Mouse (Mus musculus) kidney, embryonic 14.5 days (tissue): ENCODE measurements around the gene Dnah1. TPM values are rescaled to one million over a fixed set of nuclear protein-coding genes. Genes with fewer than 3 reads are reported as not detected.

Source experiments
- ATAC-seq: fragments of 200-750 bp; cut with Nextera tagmentation; 2 replicates; pipeline ENCODE4 v1.8.0; 2017; ENCODE audit warnings: moderate number of reproducible peaks, mild to moderate bottlenecking, moderate TSS enrichment, moderate library complexity; ENCODE audit not compliant: low FRiP score, low TSS enrichment
- H3K27ac ChIP-seq: fragments of 300-500 bp; sonication (generic); 2 replicates; pipeline ENCODE4 v1.5.1; 2014; ENCODE audit warnings: low read depth, mild to moderate bottlenecking, low read length, moderate library complexity, mixed read lengths
- H3K27me3 ChIP-seq: fragments of 300-500 bp; sonication (generic); 2 replicates; pipeline ENCODE4 v1.6.1; 2014; ENCODE audit warnings: mild to moderate bottlenecking, low read length; ENCODE audit not compliant: control insufficient read depth, insufficient read depth
- H3K36me3 ChIP-seq: fragments of 300-500 bp; sonication (generic); 2 replicates; pipeline ENCODE4 v1.6.1; 2014; ENCODE audit warnings: low read length, mixed read lengths; ENCODE audit not compliant: control insufficient read depth, insufficient read depth
- H3K4me1 ChIP-seq: fragments of 300-500 bp; sonication (generic); 2 replicates; pipeline ENCODE4 v1.6.1; 2014; ENCODE audit warnings: low read length, mixed read lengths; ENCODE audit not compliant: control insufficient read depth, insufficient read depth
- H3K4me2 ChIP-seq: fragments of 300-500 bp; sonication (generic); replicated peaks from 2 replicates; pipeline ENCODE4 v1.6.1; 2014; ENCODE audit warnings: low read depth, mild to moderate bottlenecking, low read length
- H3K4me3 ChIP-seq: fragments of 300-500 bp; sonication (generic); 2 replicates; pipeline ENCODE4 v1.5.1; 2014; ENCODE audit warnings: mild to moderate bottlenecking, low read length
- H3K9ac ChIP-seq: fragments of 300-500 bp; sonication (generic); 2 replicates; pipeline ENCODE4 v1.6.1; 2014; ENCODE audit warnings: low read depth, mild to moderate bottlenecking, low read length, moderate library complexity
- H3K9me3 ChIP-seq: fragments of 300-500 bp; sonication (generic); 2 replicates; pipeline ENCODE4 v1.6.1; 2016; ENCODE audit warnings: low read length; ENCODE audit not compliant: control insufficient read depth
- WGBS: fragments of 180-500 bp; shearing (Covaris S2); extraction: QIAGEN DNeasy Blood & Tissue Kit; methylation state at CpG from one replicate; pipeline ENCODE4 v1.1.7; 2014; 5-methylcytosine and 5-hydroxymethylcytosine counted together
- polyA plus RNA-seq: library from polyadenylated mRNA; unstranded; fragments of >200 nt; fragmentation: Nextera tagmentation; extraction: Ambion mirVana; gene quantifications from 2 replicates; pipeline ENCODE4 v1.2.1, GENCODE M21; 2014

Dnah1 gene
- polyA plus RNA-seq, 1 experiment from 2014 or later = 9.0 TPM

GRCm38 (mm10) chr14:31337406-31337805, 13.7 kb upstream of the Dnah1 start:
- WGBS = 39% methylated on average over 7 of the region's 7 CpGs
- Histone ChIP-seq H3K4me2 (peak overlapping the region; percentile 36), H3K9me3 (no peaks in the 10 kb centered on the region), H3K27ac (no peak overlapping the region), H3K27me3 (no peaks in the 10 kb centered on the region), H3K36me3 (peaks cover 15% of the 10 kb centered on the region; the same call in 1 of the 2 replicates), H3K4me3 (peak overlapping the region; percentile 79), H3K9ac (peak overlapping the region; percentile 86; the same call in 1 of the 2 replicates), H3K4me1 (peaks cover 7% of the 10 kb centered on the region; the same call in 1 of the 2 replicates)
- ATAC-seq = no peak

GRCm38 (mm10) chr14:31336369-31337155, 12.9 kb upstream of the Dnah1 start, which contains the start of gene Capn7:
Gene Capn7, plus strand, starts transcription at chr14:31336638.
- WGBS = under 1% methylated on average over 65 of the region's 78 CpGs
- no peaks in the 10 kb centered on the region for H3K9me3 ChIP-seq
- peak within 1 kb of the TSS; percentile 95 for H3K27ac ChIP-seq
- peak within 1 kb of the TSS; percentile 52 for H3K4me2 ChIP-seq
- no peaks in the 10 kb centered on the region for H3K27me3 ChIP-seq
- H3K36me3 ChIP-seq = peaks cover 13% of the 10 kb centered on the region; the same call in 1 of the 2 replicates
- peak within 1 kb of the TSS; percentile 86 for H3K9ac ChIP-seq
- peak within 1 kb of the TSS; percentile 79 for H3K4me3 ChIP-seq
- peaks cover 7% of the 10 kb centered on the region; the same call in 1 of the 2 replicates for H3K4me1 ChIP-seq
- ATAC-seq = peak; percentile 98

DNA sequence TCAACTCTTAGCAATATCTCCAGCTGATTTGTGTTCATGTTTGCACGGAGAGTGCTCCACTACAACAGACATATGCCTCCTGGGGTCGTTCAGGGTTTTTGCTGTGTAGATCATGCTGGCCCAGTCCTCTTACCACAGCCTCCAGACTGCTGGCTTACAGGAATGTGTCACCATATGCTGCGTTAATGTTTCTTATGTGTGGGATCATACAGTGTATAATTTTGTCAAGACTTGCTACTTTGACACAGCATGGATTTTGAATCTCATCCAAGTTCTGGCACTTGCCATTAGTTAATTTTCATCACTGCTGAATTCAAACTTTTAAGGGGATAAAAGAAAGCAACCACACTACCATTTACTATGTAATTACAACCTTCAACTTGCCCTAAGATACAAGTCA, 12.1 kb upstream of the Dnah1 start:
- Histone ChIP-seq H3K27ac (no peak overlapping the region), H3K36me3 (peaks cover 8% of the 10 kb centered on the region; the same call in 1 of the 2 replicates), H3K9ac (no peak overlapping the region), H3K27me3 (0 out of 2 replicates have a peak, but pooled peaks cover 1% of the 10 kb centered on the region), H3K9me3 (no peaks in the 10 kb centered on the region), H3K4me2 (peak overlapping the region; percentile 52), H3K4me1 (peaks cover 7% of the 10 kb centered on the region; the same call in 1 of the 2 replicates), H3K4me3 (peak overlapping the region; percentile 79)
- 61% methylated on average over 3 of the region's 3 CpGs for WGBS
- no peak for ATAC-seq

DNA sequence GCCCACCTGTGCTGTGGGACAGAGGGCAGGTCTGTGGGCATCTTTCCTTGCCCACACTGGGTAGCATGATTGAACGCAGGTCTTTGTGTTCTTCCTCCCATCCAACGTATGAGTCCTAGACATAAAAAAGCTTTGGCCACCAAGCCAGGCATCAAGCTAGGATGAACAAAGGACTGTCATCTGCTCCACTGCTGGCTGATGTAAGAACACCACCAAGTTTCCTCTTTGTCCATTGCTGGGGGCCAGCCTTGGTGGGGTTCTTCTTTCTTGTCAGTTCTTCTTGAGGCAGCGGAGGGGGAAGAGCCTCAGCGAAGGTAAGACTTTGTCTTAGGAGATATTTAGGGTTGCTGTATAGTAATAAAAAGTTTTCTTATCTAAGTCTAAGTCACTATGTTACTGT, 7.3 kb upstream of the Dnah1 start:
- Histone ChIP-seq H3K4me3 (no peak overlapping the region), H3K4me2 (no peak overlapping the region), H3K9me3 (no peaks in the 10 kb centered on the region), H3K27me3 (0 out of 2 replicates have a peak, but pooled peaks cover 4% of the 10 kb centered on the region), H3K36me3 (no peaks in the 10 kb centered on the region), H3K4me1 (no peaks in the 10 kb centered on the region), H3K9ac (no peak overlapping the region), H3K27ac (no peak overlapping the region)
- WGBS = 73% methylated on average over 4 of the region's 4 CpGs
- no peak for ATAC-seq

DNA sequence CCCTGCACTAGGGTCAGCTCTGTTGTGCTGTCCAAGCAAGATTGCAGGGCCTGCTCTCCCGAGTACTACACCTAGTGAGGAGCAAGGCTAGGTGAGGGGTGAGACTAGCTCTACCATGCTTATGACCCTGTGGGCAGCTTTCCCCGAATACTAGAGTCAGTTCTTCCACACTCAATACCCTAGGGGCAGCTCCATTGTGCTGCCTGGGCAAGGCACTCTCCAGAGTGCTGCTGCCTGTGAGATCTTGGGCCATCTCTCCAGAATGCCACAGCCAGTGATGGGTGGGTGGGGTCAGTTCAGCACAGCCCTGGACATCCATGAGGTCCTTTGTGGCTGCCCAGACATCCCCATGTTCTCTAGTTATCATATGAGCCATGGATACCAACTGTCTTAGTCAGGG, 6.0 kb upstream of the Dnah1 start:
- H3K9me3 ChIP-seq = no peaks in the 10 kb centered on the region
- no peak overlapping the region for H3K27ac ChIP-seq
- H3K4me1 ChIP-seq = no peaks in the 10 kb centered on the region
- no peak for ATAC-seq
- no peaks in the 10 kb centered on the region for H3K36me3 ChIP-seq
- no peak overlapping the region for H3K4me2 ChIP-seq
- no peak overlapping the region for H3K9ac ChIP-seq
- WGBS = 46% methylated on average over 2 of the region's 2 CpGs
- no peak overlapping the region for H3K4me3 ChIP-seq
- 0 out of 2 replicates have a peak, but pooled peaks cover 4% of the 10 kb centered on the region for H3K27me3 ChIP-seq

DNA sequence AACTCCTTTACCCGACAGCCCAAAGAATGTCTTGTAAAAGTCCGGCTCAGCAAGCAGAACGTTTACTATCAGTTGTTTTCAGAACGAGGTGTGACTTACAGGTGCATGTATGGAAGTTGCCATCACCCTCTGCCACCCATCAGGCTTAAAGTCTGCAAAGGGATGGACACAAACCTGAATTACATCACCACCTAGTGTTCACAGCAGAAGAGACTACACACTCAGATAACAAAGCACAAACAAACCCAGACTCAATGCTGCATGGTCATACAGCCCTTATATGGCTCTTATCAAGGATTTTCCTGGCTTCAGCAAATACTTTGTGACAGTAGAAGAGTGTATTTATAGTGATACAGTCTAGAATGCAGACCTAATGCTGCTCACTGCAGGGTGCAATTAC, 4.0 kb upstream of the Dnah1 start:
- no peak overlapping the region for H3K27ac ChIP-seq
- no peak for ATAC-seq
- no peak overlapping the region for H3K4me3 ChIP-seq
- H3K36me3 ChIP-seq = no peaks in the 10 kb centered on the region
- H3K9me3 ChIP-seq = no peaks in the 10 kb centered on the region
- WGBS = 70% methylated on average over 4 of the region's 4 CpGs
- 0 out of 2 replicates have a peak, but pooled peaks cover 4% of the 10 kb centered on the region for H3K27me3 ChIP-seq
- peaks cover 9% of the 10 kb centered on the region for H3K4me1 ChIP-seq
- H3K4me2 ChIP-seq = no peak overlapping the region
- no peak overlapping the region for H3K9ac ChIP-seq

- Histone ChIP-seq H3K9ac (no peak overlapping the region), H3K9me3 (no peaks in the 10 kb centered on the region), H3K36me3 (no peaks in the 10 kb centered on the region), H3K4me2 (no peak overlapping the region), H3K4me1 (peaks cover 9% of the 10 kb centered on the region), H3K27ac (no peak overlapping the region), H3K27me3 (0 out of 2 replicates have a peak, but pooled peaks cover 4% of the 10 kb centered on the region), H3K4me3 (no peak overlapping the region)
- WGBS = 94% methylated on average over 1 of the region's 1 CpGs
- no peak for ATAC-seq
Observed at GRCm38 (mm10) chr14:31327196-31327595, 3.5 kb upstream of the Dnah1 start.

DNA sequence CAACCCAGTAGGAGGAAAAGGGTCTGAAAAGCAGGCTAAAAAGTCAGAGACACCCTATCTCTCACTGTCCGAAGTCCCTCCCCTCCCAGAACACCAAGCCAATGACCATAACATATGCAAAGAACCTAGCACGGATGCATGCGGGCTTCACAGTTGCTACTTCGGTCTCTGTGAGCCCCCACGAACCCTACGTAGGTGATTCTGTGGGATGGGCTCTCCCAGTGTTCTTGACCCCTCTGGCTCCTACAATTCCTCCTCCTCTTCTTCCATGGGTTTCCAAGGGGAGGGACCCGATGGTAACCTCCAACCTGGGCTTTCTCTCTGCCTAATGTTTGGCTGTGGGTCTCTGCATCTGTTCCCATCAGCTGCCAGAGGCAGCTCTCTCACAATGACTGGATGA, 3.1 kb upstream of the Dnah1 start:
- H3K36me3 ChIP-seq = no peaks in the 10 kb centered on the region

DNA sequence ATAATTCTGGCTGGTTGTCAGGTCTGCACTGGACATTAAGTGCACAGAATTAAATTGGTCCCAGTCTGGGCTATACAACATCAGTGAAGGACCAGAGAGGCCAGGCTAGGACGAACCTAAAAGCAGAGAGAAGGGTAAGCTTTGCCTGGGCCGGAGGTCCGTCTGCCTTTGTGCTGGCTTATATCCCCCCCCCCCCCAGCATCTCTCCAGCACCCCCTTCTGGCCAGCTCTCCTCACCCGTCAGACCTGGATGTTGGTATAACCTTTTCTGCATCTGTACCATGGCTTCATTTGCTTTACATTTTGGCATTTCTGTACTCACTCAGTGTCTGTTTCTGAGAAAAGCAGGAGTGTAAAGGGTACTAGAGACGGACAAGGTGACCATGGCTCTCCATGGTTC, 1.9 kb upstream of the Dnah1 start:
- Histone ChIP-seq H3K4me1 (peaks cover 9% of the 10 kb centered on the region), H3K27me3 (0 out of 2 replicates have a peak, but pooled peaks cover 1% of the 10 kb centered on the region), H3K4me3 (no peak overlapping the region), H3K9me3 (no peaks in the 10 kb centered on the region), H3K4me2 (no peak overlapping the region), H3K27ac (no peak overlapping the region), H3K36me3 (no peaks in the 10 kb centered on the region), H3K9ac (no peak overlapping the region)
- WGBS = 55% methylated on average over 5 of the region's 5 CpGs
- ATAC-seq = no peak

More for the DNA sequence above, 3.1 kb upstream of the Dnah1 start:
- no peak overlapping the region for H3K4me2 ChIP-seq
- H3K4me1 ChIP-seq = peaks cover 9% of the 10 kb centered on the region
- no peak for ATAC-seq
- 0 out of 2 replicates have a peak, but pooled peaks cover 4% of the 10 kb centered on the region for H3K27me3 ChIP-seq
- WGBS = 63% methylated on average over 7 of the region's 7 CpGs
- H3K9me3 ChIP-seq = no peaks in the 10 kb centered on the region
- H3K4me3 ChIP-seq = no peak overlapping the region
- H3K27ac ChIP-seq = no peak overlapping the region
- H3K9ac ChIP-seq = no peak overlapping the region
